Mouse (Mus musculus) common myeloid progenitor, adult 5-6 weeks (primary cell): ENCODE measurements at regions not wholly inside any gene's neighbourhood (a gene's known extent, or its start where the extent isn't known, plus 50 kb on each side); places are given as distances from the start of the nearest gene placed in this dataset.

Experiments used
- ATAC-seq: replicated peaks from 2 replicates; pipeline ENCODE4 v1.8.0; 2016; ENCODE audit warnings: low read depth, mild to moderate bottlenecking, moderate TSS enrichment, inconsistent platforms; ENCODE audit not compliant: poor library complexity, severe bottlenecking

- no peak for ATAC-seq
Measured at GRCm38 (mm10) chr3:56668829-56669228, 485.3 kb upstream of the Nbea start.

- ATAC-seq, result no peak
Measured at GRCm38 (mm10) chr3:56660594-56660993, 477.1 kb upstream of the Nbea start.

GRCm38 (mm10) chr3:56647313-56647712, 463.8 kb upstream of the Nbea start:
- ATAC-seq, result no peak
